Mouse (Mus musculus): Measurements from ENCODE around the gene Dcaf4. TPM values are rescaled to one million over a fixed set of nuclear protein-coding genes. Genes with fewer than 3 reads are reported as not detected.

Dcaf4 gene
- polyA plus RNA-seq, 1 experiment, result 16.9 TPM

GRCm38 (mm10) chr12:83582106-83582505 is 61.8 kb downstream of the Dcaf4 start:
- H3K36me3 ChIP-seq (ENCODE audit: control insufficient read depth, insufficient read depth, low read length), result no peaks in the 10 kb centered on the region
- no peak overlapping the region for H3K4me3 ChIP-seq (ENCODE audit: control insufficient read depth, low read depth, low read length)
- no peaks in the 10 kb centered on the region; the same call in 1 of the 2 replicates for H3K4me1 ChIP-seq (ENCODE audit: control insufficient read depth, insufficient read depth, low read length)
- no peak overlapping the region for H3K27ac ChIP-seq (ENCODE audit: control insufficient read depth, insufficient read depth, low read depth, low read length)
- H3K27me3 ChIP-seq (ENCODE audit: control insufficient read depth, insufficient read depth, low read length), result no peaks in the 10 kb centered on the region
- TF ChIP-seq CTCF (IDR thresholded peaks at IDR 0.05; ENCODE audit: control insufficient read depth, insufficient read depth, insufficient replicate concordance, low read depth, low read length) (no peak), POLR2A (IDR thresholded peaks at IDR 0.05; ENCODE audit: control insufficient read depth, low read depth, low read length) (no peak)

GRCm38 (mm10) chr12:83582747-83583146 is 62.5 kb downstream of the Dcaf4 start:
- Histone ChIP-seq H3K4me3 (ENCODE audit: control insufficient read depth, low read depth, low read length) (no peak overlapping the region), H3K36me3 (ENCODE audit: control insufficient read depth, insufficient read depth, low read length) (no peaks in the 10 kb centered on the region), H3K27ac (ENCODE audit: control insufficient read depth, insufficient read depth, low read depth, low read length) (no peak overlapping the region), H3K27me3 (ENCODE audit: control insufficient read depth, insufficient read depth, low read length) (no peaks in the 10 kb centered on the region), H3K4me1 (ENCODE audit: control insufficient read depth, insufficient read depth, low read length) (no peaks in the 10 kb centered on the region; the same call in 1 of the 2 replicates)
- TF ChIP-seq CTCF (IDR thresholded peaks at IDR 0.05; ENCODE audit: control insufficient read depth, insufficient read depth, insufficient replicate concordance, low read depth, low read length) (no peak), POLR2A (IDR thresholded peaks at IDR 0.05; ENCODE audit: control insufficient read depth, low read depth, low read length) (no peak)

GRCm38 (mm10) chr12:83586628-83587027 is 66.4 kb downstream of the Dcaf4 start:
- Histone ChIP-seq H3K27me3 (ENCODE audit: control insufficient read depth, insufficient read depth, low read length) (no peaks in the 10 kb centered on the region), H3K27ac (ENCODE audit: control insufficient read depth, insufficient read depth, low read depth, low read length) (no peak overlapping the region), H3K36me3 (ENCODE audit: control insufficient read depth, insufficient read depth, low read length) (no peaks in the 10 kb centered on the region), H3K4me1 (ENCODE audit: control insufficient read depth, insufficient read depth, low read length) (no peaks in the 10 kb centered on the region; the same call in 1 of the 2 replicates), H3K4me3 (ENCODE audit: control insufficient read depth, low read depth, low read length) (no peak overlapping the region)
- TF ChIP-seq CTCF (IDR thresholded peaks at IDR 0.05; ENCODE audit: control insufficient read depth, insufficient read depth, insufficient replicate concordance, low read depth, low read length), result no peak
- no peak for TF ChIP-seq POLR2A (IDR thresholded peaks at IDR 0.05; ENCODE audit: control insufficient read depth, low read depth, low read length)

Other genes with a start within 250 kb of the Dcaf4 start
- gene Dpf3, start 32.8 kb upstream of the Dcaf4 start, polyA plus RNA-seq (2012; rRNA removed), result 23.1 and 26.0 TPM in 2 replicates
- gene Zfyve1, start 76.8 kb downstream of the Dcaf4 start, polyA plus RNA-seq (2012; rRNA removed), result 302 and 308 TPM in 2 replicates
- 41.8 and 47.5 TPM in 2 replicates for gene Rbm25, start 110.8 kb downstream of the Dcaf4 start, polyA plus RNA-seq (2012; rRNA removed)
- 109 and 110 TPM in 2 replicates for gene Psen1, start 167.7 kb downstream of the Dcaf4 start, polyA plus RNA-seq (2012; rRNA removed)
- 7.6 and 9.9 TPM in 2 replicates for gene Papln, start 243.2 kb downstream of the Dcaf4 start, polyA plus RNA-seq (2012; rRNA removed)

Data from testis, adult 2 months (tissue).